Mouse (Mus musculus): ENCODE measurements around the gene Lhx5. TPM values are rescaled to one million over a fixed set of nuclear protein-coding genes. Genes with fewer than 3 reads are reported as not detected.

Gene Lhx5
- polyA plus RNA-seq, 1 experiment, result not detected

DNA sequence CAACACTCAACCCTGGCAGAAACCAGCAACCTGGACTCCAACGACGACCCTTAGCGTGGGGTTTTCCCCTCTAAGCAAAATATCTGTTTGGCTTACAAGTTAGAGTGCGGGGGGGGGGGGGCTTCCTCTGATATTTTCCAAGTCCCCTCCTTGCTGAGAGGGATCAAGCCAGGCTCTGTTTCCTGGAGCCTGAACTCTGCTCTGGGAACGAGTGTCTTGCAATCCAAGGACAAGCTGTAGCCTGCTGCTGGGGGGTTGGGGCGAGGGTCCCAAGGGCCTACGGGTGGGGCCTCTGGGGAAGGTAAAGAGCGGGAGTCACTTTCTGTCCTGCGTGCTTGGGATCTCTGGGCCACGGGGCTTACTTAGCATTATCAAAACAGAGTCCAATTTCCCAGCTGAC, 4.9 kb upstream of the Lhx5 start:
- Histone ChIP-seq H3K4me3 (ENCODE audit: insufficient read depth, low read depth, low read length) (no peak overlapping the region), H3K27ac (replicated peaks; ENCODE audit: low read depth, low read length) (no peak overlapping the region)

DNA sequence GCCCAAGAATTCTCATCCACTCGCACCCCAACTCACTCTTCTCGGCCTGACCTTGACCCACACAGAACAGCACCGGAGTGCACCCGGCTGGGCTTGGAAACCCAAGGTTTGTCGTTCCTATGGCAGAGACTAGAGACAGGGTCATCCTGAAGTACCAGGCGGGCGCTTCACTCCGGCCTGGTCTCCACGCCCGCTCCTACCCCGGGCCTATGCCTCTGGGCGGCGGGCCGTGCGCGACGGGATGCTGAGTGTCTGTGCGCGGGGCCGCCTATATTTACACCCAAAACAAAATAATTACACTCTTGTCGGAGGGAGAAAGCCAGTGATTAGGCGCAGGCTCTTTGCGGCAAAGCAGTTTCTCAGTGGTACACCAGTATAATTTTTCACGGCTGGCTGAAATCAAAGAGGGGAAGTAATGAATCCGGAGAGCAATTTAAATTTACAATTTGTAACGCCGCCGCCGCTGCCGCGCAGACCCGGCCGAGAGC, 4.0 kb upstream of the Lhx5 start:
- no peak overlapping the region for H3K27ac ChIP-seq (replicated peaks; ENCODE audit: low read depth, low read length)
- H3K4me1 ChIP-seq (ENCODE audit: control insufficient read depth, insufficient read depth, insufficient read length, low read length), result no peaks in the 10 kb centered on the region
- no peak overlapping the region for H3K4me3 ChIP-seq (ENCODE audit: insufficient read depth, low read depth, low read length)

More for the DNA sequence above, 4.9 kb upstream of the Lhx5 start:
- no peaks in the 10 kb centered on the region for H3K4me1 ChIP-seq (ENCODE audit: control insufficient read depth, insufficient read depth, insufficient read length, low read length)

DNA sequence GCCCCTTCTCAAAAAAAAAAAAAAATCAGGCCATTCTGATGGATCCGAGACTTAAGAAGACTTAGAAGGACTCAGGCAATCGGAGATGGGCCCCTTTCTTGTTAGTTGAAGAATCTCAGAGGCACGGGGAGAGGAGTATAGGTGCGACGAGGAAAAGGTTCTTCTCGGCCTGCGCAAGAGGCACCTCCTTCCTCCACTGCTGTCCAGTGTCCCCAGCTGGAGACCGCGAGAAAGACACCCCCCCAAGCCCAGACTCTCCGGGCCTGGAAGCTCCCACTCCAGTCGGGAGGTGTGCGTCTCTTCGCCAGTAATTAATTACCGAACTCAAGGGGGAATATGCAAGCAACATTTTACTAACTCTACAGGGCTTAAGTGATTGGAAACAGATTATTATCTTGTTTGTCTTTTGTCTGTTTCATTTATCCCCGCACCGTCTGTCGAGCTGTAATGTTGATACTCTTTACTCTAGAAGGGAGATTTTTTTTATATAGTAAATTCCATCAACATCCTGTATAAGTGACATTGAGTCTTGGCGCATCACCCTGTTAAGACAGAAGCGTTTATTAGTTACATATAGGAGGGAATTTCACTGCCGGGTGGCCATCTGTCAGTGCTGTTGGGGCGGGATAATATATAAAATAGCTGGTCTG, 3.2 kb upstream of the Lhx5 start:
- no peak overlapping the region for H3K27ac ChIP-seq (replicated peaks; ENCODE audit: low read depth, low read length)
- H3K4me3 ChIP-seq (ENCODE audit: insufficient read depth, low read depth, low read length), result no peak overlapping the region
- no peaks in the 10 kb centered on the region for H3K4me1 ChIP-seq (ENCODE audit: control insufficient read depth, insufficient read depth, insufficient read length, low read length)

DNA sequence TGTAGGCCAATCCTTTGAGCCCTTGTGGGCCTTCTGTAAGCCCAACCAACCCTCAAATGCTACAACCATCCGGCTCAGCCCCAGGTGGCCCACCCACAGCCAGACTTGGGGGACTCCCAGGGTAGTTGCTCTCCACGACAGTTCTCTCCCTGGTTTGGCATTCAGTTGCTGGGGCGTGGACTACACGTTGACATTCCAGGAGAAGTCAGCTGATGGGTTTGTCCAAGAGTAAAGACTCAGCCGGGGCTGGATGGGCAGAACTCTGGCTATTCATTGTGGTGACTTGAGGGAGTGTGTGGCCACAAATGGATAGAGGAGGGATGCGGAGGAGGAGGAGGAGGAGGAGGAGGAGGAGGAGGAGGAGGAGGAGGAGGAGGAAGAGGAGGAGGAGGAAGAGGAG, 2.5 kb upstream of the Lhx5 start:
- Histone ChIP-seq H3K27ac (replicated peaks; ENCODE audit: low read depth, low read length) (no peak overlapping the region), H3K4me3 (ENCODE audit: insufficient read depth, low read depth, low read length) (no peak overlapping the region), H3K4me1 (ENCODE audit: control insufficient read depth, insufficient read depth, insufficient read length, low read length) (no peaks in the 10 kb centered on the region)

DNA sequence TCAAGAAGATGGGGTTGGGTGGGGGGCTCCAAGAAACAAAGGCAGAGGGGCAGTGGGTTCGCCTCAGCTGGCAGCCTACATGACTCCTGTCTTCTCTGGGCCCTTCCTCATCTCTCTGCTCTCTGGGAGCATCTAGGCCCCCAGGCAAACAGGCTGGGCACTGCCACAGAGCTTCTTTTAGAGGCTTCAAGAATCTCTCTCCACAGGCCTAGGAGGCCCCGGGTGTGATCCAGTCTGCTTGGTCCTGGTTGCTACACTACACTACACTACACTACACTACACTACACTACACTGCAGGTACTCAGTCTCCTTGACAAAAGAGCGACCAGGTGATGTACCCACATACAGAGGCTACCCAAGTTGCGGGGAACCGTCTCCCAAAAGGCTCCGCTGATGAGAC, 1.8 kb upstream of the Lhx5 start:
- Histone ChIP-seq H3K27ac (replicated peaks; ENCODE audit: low read depth, low read length) (no peak overlapping the region), H3K4me3 (ENCODE audit: insufficient read depth, low read depth, low read length) (no peak overlapping the region), H3K4me1 (ENCODE audit: control insufficient read depth, insufficient read depth, insufficient read length, low read length) (no peaks in the 10 kb centered on the region)

DNA sequence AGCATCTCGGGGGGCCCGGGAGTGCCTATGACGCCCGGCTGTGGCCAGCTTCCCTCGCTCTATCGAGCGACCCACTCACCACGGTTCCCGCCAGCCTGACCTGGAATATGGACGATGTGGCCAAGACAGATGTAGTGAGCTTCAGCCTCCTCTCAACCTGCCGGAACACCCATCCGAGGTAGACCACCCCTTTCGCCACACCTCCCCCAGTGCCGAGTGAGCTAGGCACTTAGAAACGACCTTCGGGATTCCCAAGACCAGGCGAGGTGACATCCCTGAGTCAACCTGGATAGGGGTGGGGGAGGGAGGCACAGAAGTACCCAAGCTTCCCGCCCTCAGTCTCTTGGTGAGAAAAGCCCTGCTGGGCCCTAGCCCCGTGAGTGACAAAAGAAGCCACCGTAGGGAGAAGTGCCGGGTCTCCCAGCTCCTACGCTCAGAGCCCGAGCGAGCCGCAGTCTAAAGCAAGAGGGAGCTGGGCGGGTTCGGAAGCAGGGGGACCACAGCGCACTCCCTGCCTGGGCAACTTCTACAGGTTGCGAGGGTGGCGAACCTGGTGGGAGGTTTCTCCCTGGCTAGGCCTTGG, 407 bp upstream of the Lhx5 start:
- Histone ChIP-seq H3K27ac (replicated peaks; ENCODE audit: low read depth, low read length) (no peak overlapping the region), H3K4me3 (ENCODE audit: insufficient read depth, low read depth, low read length) (no peak overlapping the region), H3K4me1 (ENCODE audit: control insufficient read depth, insufficient read depth, insufficient read length, low read length) (no peaks in the 10 kb centered on the region)

DNA sequence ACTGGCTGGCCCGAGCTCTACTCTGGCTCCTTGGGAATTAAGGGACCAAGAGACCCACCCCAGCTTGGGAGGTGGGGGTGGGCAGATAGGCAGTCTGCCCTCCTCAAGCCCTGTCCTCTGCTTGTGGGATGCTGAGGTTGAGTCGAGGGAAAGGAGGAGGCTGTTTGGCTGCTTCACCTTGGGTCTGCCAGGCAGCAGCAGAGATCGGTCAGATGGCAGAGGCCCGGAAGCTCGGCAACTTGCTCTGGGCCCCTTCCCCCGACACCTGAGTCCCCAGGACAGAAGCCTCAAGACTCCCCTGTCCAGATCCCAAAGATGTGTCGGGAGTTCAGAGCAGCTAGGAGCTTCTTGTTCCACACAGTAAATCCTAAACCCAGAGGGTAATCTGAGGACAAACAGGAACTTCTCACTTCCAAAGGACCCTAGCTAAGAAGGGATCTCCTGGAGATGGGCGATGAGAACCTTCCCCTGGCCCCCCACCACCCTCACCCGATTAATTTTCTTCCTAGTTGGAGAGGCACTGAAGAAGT, 1.1 kb downstream of the Lhx5 start:
- H3K4me3 ChIP-seq (ENCODE audit: insufficient read depth, low read depth, low read length), result no peak overlapping the region
- H3K4me1 ChIP-seq (ENCODE audit: control insufficient read depth, insufficient read depth, insufficient read length, low read length), result no peaks in the 10 kb centered on the region
- H3K27ac ChIP-seq (replicated peaks; ENCODE audit: low read depth, low read length), result no peak overlapping the region

DNA sequence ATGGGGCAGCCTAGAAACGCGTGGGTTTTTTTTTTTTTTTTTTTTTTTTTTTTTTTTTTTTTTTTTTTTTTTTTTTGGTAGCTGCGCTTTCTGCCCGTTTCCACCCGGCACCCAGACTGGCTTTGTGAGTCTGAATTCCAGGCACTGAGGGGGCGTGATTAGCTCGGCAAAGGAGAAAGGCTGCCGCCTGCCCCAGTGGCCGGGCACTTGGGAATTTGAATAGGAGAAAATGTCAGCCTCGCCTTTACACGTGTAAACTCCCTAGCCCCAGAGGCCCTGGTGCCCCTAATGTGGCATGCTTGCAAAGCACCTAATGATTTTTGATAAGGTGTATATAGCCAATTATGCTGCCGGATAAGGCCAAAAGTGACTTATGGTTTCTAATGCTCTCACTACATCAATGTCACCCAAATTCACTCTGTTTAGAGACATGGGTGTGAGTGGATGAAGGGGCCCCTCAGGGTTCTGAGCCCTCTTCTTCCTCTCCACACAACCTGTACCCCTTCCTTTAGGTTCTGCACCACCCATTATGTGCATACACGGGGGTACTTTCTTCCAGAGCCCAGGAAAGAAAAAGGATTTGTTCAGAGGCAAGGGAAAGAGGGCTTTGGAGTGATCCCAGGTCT, 1.7 kb downstream of the Lhx5 start:
- Histone ChIP-seq H3K4me3 (ENCODE audit: insufficient read depth, low read depth, low read length) (no peak overlapping the region), H3K4me1 (ENCODE audit: control insufficient read depth, insufficient read depth, insufficient read length, low read length) (no peaks in the 10 kb centered on the region), H3K27ac (replicated peaks; ENCODE audit: low read depth, low read length) (no peak overlapping the region)

DNA sequence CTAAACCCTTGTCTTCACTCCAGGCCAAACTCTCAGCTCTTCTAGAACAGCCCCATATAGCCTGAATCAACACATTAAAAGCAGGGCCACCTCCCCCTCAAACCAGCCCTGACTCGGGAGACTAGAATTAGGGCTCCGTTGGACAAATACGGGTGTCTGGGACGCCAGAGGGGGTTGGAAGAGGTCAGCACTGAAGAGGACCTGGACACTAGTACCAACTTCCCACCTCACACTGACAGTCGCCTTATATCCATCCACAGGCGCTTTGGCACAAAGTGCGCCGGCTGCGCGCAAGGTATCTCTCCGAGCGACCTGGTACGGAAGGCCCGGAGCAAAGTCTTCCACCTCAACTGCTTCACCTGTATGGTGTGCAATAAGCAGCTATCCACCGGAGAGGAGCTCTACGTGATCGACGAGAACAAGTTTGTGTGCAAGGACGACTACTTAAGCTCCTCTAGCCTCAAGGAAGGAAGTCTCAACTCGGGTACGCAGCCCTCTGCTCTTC, 2.8 kb downstream of the Lhx5 start:
- Histone ChIP-seq H3K4me3 (ENCODE audit: insufficient read depth, low read depth, low read length) (no peak overlapping the region), H3K27ac (replicated peaks; ENCODE audit: low read depth, low read length) (no peak overlapping the region), H3K4me1 (ENCODE audit: control insufficient read depth, insufficient read depth, insufficient read length, low read length) (no peaks in the 10 kb centered on the region)

DNA sequence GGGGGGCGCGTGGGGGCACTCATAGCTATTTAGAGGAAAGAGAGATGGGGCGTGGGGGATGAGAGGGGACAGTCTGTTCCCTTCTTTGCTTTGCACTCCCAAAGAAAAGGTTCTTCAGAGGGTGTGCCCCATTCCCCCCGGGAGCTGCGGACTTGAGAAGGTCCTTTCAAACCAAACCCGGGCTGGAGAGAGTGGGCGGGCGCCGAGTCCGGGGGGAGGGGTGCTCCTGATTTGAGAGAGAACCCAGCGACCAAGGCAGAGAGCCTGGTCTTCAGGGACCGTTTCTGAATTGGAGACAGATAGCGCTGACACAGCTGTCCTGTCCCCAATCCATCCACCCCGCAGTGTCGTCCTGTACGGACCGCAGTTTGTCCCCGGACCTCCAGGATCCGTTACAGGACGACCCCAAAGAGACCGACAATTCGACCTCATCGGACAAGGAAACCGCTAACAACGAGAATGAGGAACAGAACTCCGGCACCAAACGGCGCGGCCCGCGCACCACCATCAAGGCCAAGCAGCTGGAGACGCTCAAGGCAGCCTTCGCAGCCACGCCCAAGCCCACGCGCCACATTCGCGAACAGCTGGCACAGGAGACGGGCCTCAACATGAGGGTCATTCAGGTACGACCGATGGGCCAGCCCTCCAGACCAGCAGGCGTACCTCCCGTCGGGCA, 3.6 kb downstream of the Lhx5 start:
- H3K4me1 ChIP-seq (ENCODE audit: control insufficient read depth, insufficient read depth, insufficient read length, low read length), result no peaks in the 10 kb centered on the region
- H3K27ac ChIP-seq (replicated peaks; ENCODE audit: low read depth, low read length), result no peak overlapping the region
- no peak overlapping the region for H3K4me3 ChIP-seq (ENCODE audit: insufficient read depth, low read depth, low read length)

DNA sequence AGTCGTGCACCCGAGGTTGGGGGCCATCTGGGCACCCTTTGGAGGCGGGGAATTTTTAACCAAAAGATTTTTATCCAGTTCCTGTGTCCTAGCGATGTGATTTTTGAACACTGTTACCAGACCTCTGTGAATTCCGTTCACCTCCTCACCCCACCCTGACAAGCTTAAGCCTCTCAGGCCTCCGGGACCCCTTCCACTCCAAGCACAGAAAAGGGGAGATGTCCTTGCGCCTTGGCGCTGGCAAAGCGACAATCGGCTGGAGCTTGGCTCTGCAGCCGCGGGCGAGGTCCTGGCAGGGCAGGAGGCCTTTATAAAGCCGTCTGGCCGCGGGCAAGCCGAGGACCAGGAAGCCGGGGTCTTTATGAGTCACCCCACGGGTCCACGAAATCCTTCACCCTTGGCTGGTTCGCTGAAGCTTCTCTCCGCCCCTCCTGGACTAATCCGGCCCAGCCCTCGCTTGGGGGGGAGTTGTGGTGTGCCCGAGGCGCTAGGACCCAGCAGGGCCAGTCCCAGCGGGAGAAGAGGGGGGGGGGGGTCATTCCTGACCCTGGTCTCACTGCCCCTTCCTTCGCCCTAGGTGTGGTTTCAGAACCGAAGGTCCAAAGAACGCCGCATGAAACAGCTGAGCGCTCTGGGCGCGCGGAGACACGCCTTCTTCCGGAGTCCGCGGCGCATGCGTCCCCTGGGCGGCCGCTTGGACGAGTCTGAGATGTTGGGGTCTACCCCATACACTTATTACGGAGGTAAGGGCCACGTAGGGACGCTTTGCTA, 4.4 kb downstream of the Lhx5 start:
- peak overlapping the region; percentile 25 for H3K4me3 ChIP-seq (ENCODE audit: insufficient read depth, low read depth, low read length)
- H3K27ac ChIP-seq (replicated peaks; ENCODE audit: low read depth, low read length), result no peak overlapping the region
- H3K4me1 ChIP-seq (ENCODE audit: control insufficient read depth, insufficient read depth, insufficient read length, low read length), result no peaks in the 10 kb centered on the region

DNA sequence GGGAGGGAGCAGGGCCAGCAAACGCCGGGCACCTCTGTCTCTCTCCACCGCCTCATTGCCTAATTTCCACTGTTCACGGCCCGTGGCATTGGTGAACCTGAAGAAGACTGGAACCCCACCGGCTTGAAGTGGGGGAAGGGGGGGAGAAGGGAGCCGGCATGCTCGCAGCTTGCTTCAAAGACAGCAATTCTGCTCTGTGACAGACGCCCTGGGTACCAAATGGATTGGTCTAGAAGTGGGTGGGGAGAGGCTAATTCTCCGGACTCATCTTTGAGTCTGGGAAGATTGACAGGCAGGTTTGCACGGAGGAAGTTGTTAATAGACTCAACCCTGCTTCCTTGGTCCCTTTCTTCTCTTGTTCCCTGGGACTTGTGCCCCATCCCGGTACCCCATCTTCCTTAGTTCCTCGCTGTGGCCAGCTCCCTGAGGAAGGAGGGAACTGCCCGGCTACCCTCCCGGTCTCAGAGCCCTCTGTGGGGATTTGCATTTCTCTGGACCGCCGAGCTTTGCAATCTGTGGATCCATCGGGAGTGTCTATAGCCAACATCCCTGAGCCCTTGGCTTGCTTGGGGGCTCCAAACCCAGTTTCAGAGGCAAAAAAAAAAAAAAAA, 5.5 kb downstream of the Lhx5 start:
- H3K4me3 ChIP-seq (ENCODE audit: insufficient read depth, low read depth, low read length), result no peak overlapping the region; the same call in 1 of the 2 replicates
- H3K4me1 ChIP-seq (ENCODE audit: control insufficient read depth, insufficient read depth, insufficient read length, low read length), result no peaks in the 10 kb centered on the region

DNA sequence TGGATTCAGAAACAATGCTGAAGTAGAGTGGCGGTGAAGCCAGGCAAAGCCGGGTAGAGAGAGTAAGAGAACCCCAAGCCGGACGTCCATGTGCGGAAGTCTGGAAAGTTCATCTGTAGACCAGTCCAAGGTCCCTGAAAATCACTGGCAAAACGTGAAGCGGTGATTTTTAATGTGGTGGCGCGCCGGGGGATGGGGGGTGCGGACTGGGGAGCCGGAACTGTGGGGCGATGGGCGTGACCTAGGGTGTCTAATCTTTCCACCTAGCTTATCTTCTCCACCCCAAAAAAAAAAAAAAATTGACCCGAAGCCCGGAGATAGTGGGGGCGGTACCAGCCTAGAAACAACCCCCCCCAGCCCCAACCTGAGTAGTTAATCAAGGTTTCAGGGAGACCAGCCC, 6.0 kb downstream of the Lhx5 start:
- H3K4me3 ChIP-seq (ENCODE audit: insufficient read depth, low read depth, low read length), result no peak overlapping the region
- H3K4me1 ChIP-seq (ENCODE audit: control insufficient read depth, insufficient read depth, insufficient read length, low read length), result no peaks in the 10 kb centered on the region
- H3K27ac ChIP-seq (replicated peaks; ENCODE audit: low read depth, low read length), result no peak overlapping the region

More for the DNA sequence above, 5.5 kb downstream of the Lhx5 start:
- H3K27ac ChIP-seq (replicated peaks; ENCODE audit: low read depth, low read length), result no peak overlapping the region

DNA sequence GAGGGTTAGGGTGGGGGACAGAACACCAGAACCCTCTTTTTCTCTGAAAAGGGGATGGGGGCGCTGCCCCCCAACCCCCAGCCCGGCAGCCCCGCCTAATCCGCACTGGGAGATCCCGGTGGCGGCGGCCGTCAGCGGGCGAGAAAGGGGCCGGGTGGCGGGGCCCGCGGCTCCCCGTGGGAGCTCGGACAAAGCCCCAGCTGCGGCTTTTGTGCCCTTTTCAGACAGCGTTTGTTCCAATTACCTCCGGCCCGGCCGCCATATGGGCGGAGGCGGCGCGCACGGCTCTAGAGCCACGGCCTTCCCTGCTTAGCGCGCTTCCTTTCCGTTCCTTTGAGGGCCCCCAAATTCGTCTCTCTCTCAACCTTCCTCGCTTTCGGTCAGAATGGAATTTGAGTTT, 6.5 kb downstream of the Lhx5 start:
- Histone ChIP-seq H3K4me3 (ENCODE audit: insufficient read depth, low read depth, low read length) (no peak overlapping the region), H3K27ac (replicated peaks; ENCODE audit: low read depth, low read length) (no peak overlapping the region), H3K4me1 (ENCODE audit: control insufficient read depth, insufficient read depth, insufficient read length, low read length) (no peaks in the 10 kb centered on the region)
